Mouse (Mus musculus) erythroblast, embryonic 14.5 days (primary cell): ENCODE measurements around the gene Ubtd1.

Experiments used
- GATA1 ChIP-seq: IDR thresholded peaks from 2 replicates; pipeline ENCODE4 v1.6.1; 2012; ENCODE audit warnings: low read length, inconsistent platforms, mixed read lengths
- TAL1 ChIP-seq: IDR thresholded peaks from 3 replicates; pipeline ENCODE4 v1.6.1; 2012; ENCODE audit warnings: low read length, inconsistent platforms, mixed read lengths

- TF ChIP-seq GATA1: no peak
- TF ChIP-seq TAL1: no peak
These were observed 36.1 kb downstream of the Ubtd1 start for GRCm38 (mm10) chr19:42017399-42018247.
